Mouse (Mus musculus) midbrain, embryonic 11.5 days (tissue): Measurements from ENCODE around the gene Ppp3ca. TPM values are rescaled to one million over a fixed set of nuclear protein-coding genes. Genes with fewer than 3 reads are reported as not detected.

Experiments used
- ATAC-seq: fragments of 200-750 bp; cut with Nextera tagmentation; 2 replicates; pipeline ENCODE4 v1.8.0; 2017; ENCODE audit warnings: moderate TSS enrichment, moderate library complexity; ENCODE audit not compliant: low FRiP score
- DNase-seq: peaks from one replicate; pipeline ENCODE4 v3.0.0; 2015; ENCODE audit warnings: low spot score; ENCODE audit errors: missing footprints
- H3K27ac ChIP-seq: fragments of 300-500 bp; sonication (generic); 2 replicates; pipeline ENCODE4 v1.5.1; 2014; ENCODE audit warnings: low read depth, low read length
- H3K27me3 ChIP-seq: fragments of 300-500 bp; sonication (generic); 2 replicates; pipeline ENCODE4 v1.6.1; 2014; ENCODE audit warnings: mild to moderate bottlenecking, low read length, moderate library complexity, mixed read lengths; ENCODE audit not compliant: control insufficient read depth, insufficient read depth
- H3K36me3 ChIP-seq: fragments of 300-500 bp; sonication (generic); 2 replicates; pipeline ENCODE4 v1.6.1; 2014; ENCODE audit warnings: mild to moderate bottlenecking, low read length, moderate library complexity, mixed read lengths; ENCODE audit not compliant: control insufficient read depth, insufficient read depth
- H3K4me1 ChIP-seq: fragments of 300-500 bp; sonication (generic); 2 replicates; pipeline ENCODE4 v1.6.1; 2014; ENCODE audit warnings: low read length; ENCODE audit not compliant: control insufficient read depth, insufficient read depth
- H3K4me2 ChIP-seq: fragments of 300-500 bp; sonication (generic); 2 replicates; pipeline ENCODE4 v1.6.1; 2014; ENCODE audit warnings: mild to moderate bottlenecking, moderate library complexity
- H3K4me3 ChIP-seq: fragments of 300-500 bp; sonication (generic); 2 replicates; pipeline ENCODE4 v1.5.1; 2014; ENCODE audit warnings: low read depth, low read length
- H3K9ac ChIP-seq: fragments of 300-500 bp; sonication (generic); 2 replicates; pipeline ENCODE4 v1.6.1; 2014; ENCODE audit warnings: low read length
- H3K9me3 ChIP-seq: fragments of 300-500 bp; sonication (generic); 2 replicates; pipeline ENCODE4 v1.6.1; 2016; ENCODE audit warnings: low read length; ENCODE audit not compliant: control insufficient read depth
- WGBS: fragments of 180-500 bp; shearing (Covaris S2); extraction: QIAGEN DNeasy Blood & Tissue Kit; methylation state at CpG from one replicate; pipeline ENCODE4 v1.1.7; 2014; 5-methylcytosine and 5-hydroxymethylcytosine counted together
- polyA plus RNA-seq: library from polyadenylated mRNA; unstranded; fragments of >200 nt; fragmentation: Nextera tagmentation; extraction: Ambion mirVana; gene quantifications from 2 replicates; pipeline ENCODE4 v1.2.1, GENCODE M21; 2014

Ppp3ca gene
- polyA plus RNA-seq, 1 experiment from 2014 or later: 57.8 TPM

GRCm38 (mm10) chr3:136821993-136822392, 152.1 kb downstream of the Ppp3ca start:
- no peak for DNase-seq
- H3K4me3 ChIP-seq: no peak overlapping the region
- H3K9me3 ChIP-seq: no peaks in the 10 kb centered on the region
- H3K4me2 ChIP-seq: no peak overlapping the region
- no peak for ATAC-seq
- no peak overlapping the region for H3K9ac ChIP-seq
- no peaks in the 10 kb centered on the region for H3K27me3 ChIP-seq
- 77% methylated on average over 2 of the region's 2 CpGs for WGBS
- H3K4me1 ChIP-seq: no peaks in the 10 kb centered on the region
- H3K36me3 ChIP-seq: no peaks in the 10 kb centered on the region
- H3K27ac ChIP-seq: no peak overlapping the region

- 91% methylated on average over 2 of the region's 2 CpGs for WGBS
- H3K27me3 ChIP-seq: no peaks in the 10 kb centered on the region
Measured at GRCm38 (mm10) chr3:136822431-136822830, 152.5 kb downstream of the Ppp3ca start.

GRCm38 (mm10) chr3:136828451-136828850, 158.5 kb downstream of the Ppp3ca start:
- H3K27ac ChIP-seq: no peak overlapping the region
- H3K27me3 ChIP-seq: no peaks in the 10 kb centered on the region
- no peak for DNase-seq
- H3K36me3 ChIP-seq: no peaks in the 10 kb centered on the region
- H3K9me3 ChIP-seq: no peaks in the 10 kb centered on the region
- no peak overlapping the region for H3K4me3 ChIP-seq
- no peak overlapping the region for H3K9ac ChIP-seq
- no peak for ATAC-seq
- WGBS: 89% methylated on average over 2 of the region's 2 CpGs
- no peak overlapping the region for H3K4me2 ChIP-seq
- peaks cover 10% of the 10 kb centered on the region for H3K4me1 ChIP-seq

More at GRCm38 (mm10) chr3:136822431-136822830, 152.5 kb downstream of the Ppp3ca start:
- no peak overlapping the region for H3K27ac ChIP-seq
- H3K9ac ChIP-seq: no peak overlapping the region
- DNase-seq: no peak
- ATAC-seq: no peak
- no peak overlapping the region for H3K4me3 ChIP-seq
- H3K36me3 ChIP-seq: no peaks in the 10 kb centered on the region
- H3K4me2 ChIP-seq: no peak overlapping the region
- H3K9me3 ChIP-seq: no peaks in the 10 kb centered on the region
- no peaks in the 10 kb centered on the region for H3K4me1 ChIP-seq

GRCm38 (mm10) chr3:136829109-136829508, 159.2 kb downstream of the Ppp3ca start:
- H3K4me3 ChIP-seq: no peak overlapping the region
- 77% methylated on average over 5 of the region's 5 CpGs for WGBS

GRCm38 (mm10) chr3:136830687-136831220, 160.8 kb downstream of the Ppp3ca start:
- Histone ChIP-seq H3K4me2 (no peak overlapping the region), H3K27ac (no peak overlapping the region), H3K27me3 (no peaks in the 10 kb centered on the region), H3K4me3 (no peak overlapping the region), H3K9ac (no peak overlapping the region), H3K36me3 (no peaks in the 10 kb centered on the region), H3K4me1 (peaks cover 26% of the 10 kb centered on the region), H3K9me3 (no peaks in the 10 kb centered on the region)
- no peak for DNase-seq
- 83% methylated on average over 12 of the region's 12 CpGs for WGBS
- ATAC-seq: no peak

More at GRCm38 (mm10) chr3:136829109-136829508, 159.2 kb downstream of the Ppp3ca start:
- no peak overlapping the region for H3K4me2 ChIP-seq
- no peak for DNase-seq
- no peak overlapping the region for H3K27ac ChIP-seq
- H3K9ac ChIP-seq: no peak overlapping the region
- no peak for ATAC-seq
- no peaks in the 10 kb centered on the region for H3K27me3 ChIP-seq
- peaks cover 16% of the 10 kb centered on the region for H3K4me1 ChIP-seq
- no peaks in the 10 kb centered on the region for H3K36me3 ChIP-seq
- H3K9me3 ChIP-seq: no peaks in the 10 kb centered on the region

GRCm38 (mm10) chr3:136833003-136833745, 163.2 kb downstream of the Ppp3ca start:
- WGBS: 50% methylated on average over 11 of the region's 11 CpGs
- ATAC-seq (no peak), DNase-seq (peak; percentile 73)
- Histone ChIP-seq H3K9me3 (no peaks in the 10 kb centered on the region), H3K36me3 (no peaks in the 10 kb centered on the region), H3K27ac (no peak overlapping the region), H3K9ac (no peak overlapping the region), H3K4me3 (no peak overlapping the region), H3K4me2 (peak overlapping the region; percentile 22; the same call in 1 of the 2 replicates), H3K4me1 (peaks cover 34% of the 10 kb centered on the region), H3K27me3 (no peaks in the 10 kb centered on the region)

GRCm38 (mm10) chr3:136833893-136834292, 164.0 kb downstream of the Ppp3ca start:
- H3K9ac ChIP-seq: 0 out of 2 replicates have a peak overlapping the region, but pooled peaks have one; percentile 18
- DNase-seq: peak; percentile 87
- H3K27ac ChIP-seq: no peak overlapping the region
- peak overlapping the region; percentile 22; the same call in 1 of the 2 replicates for H3K4me2 ChIP-seq
- H3K36me3 ChIP-seq: no peaks in the 10 kb centered on the region
- ATAC-seq: peak; percentile 35
- H3K4me1 ChIP-seq: peaks cover 34% of the 10 kb centered on the region
- WGBS: 3% methylated on average over 5 of the region's 5 CpGs
- no peak overlapping the region for H3K4me3 ChIP-seq
- no peaks in the 10 kb centered on the region for H3K27me3 ChIP-seq
- H3K9me3 ChIP-seq: no peaks in the 10 kb centered on the region

- DNase-seq (no peak), ATAC-seq (peak; percentile 63)
- no peaks in the 10 kb centered on the region for H3K27me3 ChIP-seq
- no peak overlapping the region for H3K9ac ChIP-seq
- no peaks in the 10 kb centered on the region for H3K36me3 ChIP-seq
- H3K4me3 ChIP-seq: no peak overlapping the region
- no peaks in the 10 kb centered on the region for H3K9me3 ChIP-seq
- 4% methylated on average over 9 of the region's 9 CpGs for WGBS
- H3K4me1 ChIP-seq: peaks cover 34% of the 10 kb centered on the region
- peak overlapping the region; percentile 41; the same call in 1 of the 2 replicates for H3K27ac ChIP-seq
- H3K4me2 ChIP-seq: no peak overlapping the region
Measured at GRCm38 (mm10) chr3:136835851-136836250, 165.9 kb downstream of the Ppp3ca start.
